Mouse (Mus musculus): ENCODE results near the gene Cntrl.

Gene Cntrl

GRCm38 (mm10) chr2:35124716-35125115 lies 15.4 kb downstream of the Cntrl start:
- peak; percentile 37 for DNase-seq (ENCODE audit: low read depth, low spot score)

GRCm38 (mm10) chr2:35131491-35131890 lies 22.2 kb downstream of the Cntrl start:
- no peak for DNase-seq (ENCODE audit: low read depth, low spot score)

GRCm38 (mm10) chr2:35131991-35132661 lies 22.8 kb downstream of the Cntrl start:
- peak; percentile 96 for DNase-seq (ENCODE audit: low read depth, low spot score)

- DNase-seq (ENCODE audit: low read depth, low spot score), result no peak
Measured at GRCm38 (mm10) chr2:35132662-35133055, 23.4 kb downstream of the Cntrl start.

GRCm38 (mm10) chr2:35133891-35134290 lies 24.6 kb downstream of the Cntrl start:
- no peak for DNase-seq (ENCODE audit: low read depth, low spot score)

GRCm38 (mm10) chr2:35138576-35138975 lies 29.3 kb downstream of the Cntrl start:
- no peak for DNase-seq (ENCODE audit: low read depth, low spot score)

- DNase-seq (ENCODE audit: low read depth, low spot score), result no peak
Measured at GRCm38 (mm10) chr2:35141673-35142072, 32.4 kb downstream of the Cntrl start.

- no peak for DNase-seq (ENCODE audit: low read depth, low spot score)
Measured at GRCm38 (mm10) chr2:35148806-35149205, 39.5 kb downstream of the Cntrl start.

- no peak for DNase-seq (ENCODE audit: low read depth, low spot score)
Measured at GRCm38 (mm10) chr2:35151303-35151882, 42.1 kb downstream of the Cntrl start.

GRCm38 (mm10) chr2:35153179-35153578 lies 43.9 kb downstream of the Cntrl start:
- DNase-seq (ENCODE audit: low read depth, low spot score), result no peak

- DNase-seq (ENCODE audit: low read depth, low spot score), result peak; percentile 14
Measured at GRCm38 (mm10) chr2:35153844-35154554, 44.7 kb downstream of the Cntrl start.

GRCm38 (mm10) chr2:35156985-35157384 lies 47.7 kb downstream of the Cntrl start:
- DNase-seq (ENCODE audit: low read depth, low spot score), result no peak

GRCm38 (mm10) chr2:35157836-35158235 lies 48.5 kb downstream of the Cntrl start:
- DNase-seq (ENCODE audit: low read depth, low spot score), result no peak

- DNase-seq (ENCODE audit: low read depth, low spot score), result no peak
Measured at GRCm38 (mm10) chr2:35158358-35158757, 49.1 kb downstream of the Cntrl start.

GRCm38 (mm10) chr2:35160206-35160605 lies 50.9 kb downstream of the Cntrl start:
- DNase-seq (ENCODE audit: low read depth, low spot score), result peak; percentile 35

- DNase-seq (ENCODE audit: low read depth, low spot score), result no peak
Measured at GRCm38 (mm10) chr2:35161846-35162488, 52.7 kb downstream of the Cntrl start.

GRCm38 (mm10) chr2:35163396-35163795 lies 54.1 kb downstream of the Cntrl start:
- DNase-seq (ENCODE audit: low read depth, low spot score), result no peak

GRCm38 (mm10) chr2:35165416-35165815 lies 56.1 kb downstream of the Cntrl start:
- no peak for DNase-seq (ENCODE audit: low read depth, low spot score)

- no peak for DNase-seq (ENCODE audit: low read depth, low spot score)
Measured at GRCm38 (mm10) chr2:35166816-35167215, 57.5 kb downstream of the Cntrl start.

GRCm38 (mm10) chr2:35169452-35169851 lies 60.2 kb downstream of the Cntrl start:
- DNase-seq (ENCODE audit: low read depth, low spot score), result no peak

- DNase-seq (ENCODE audit: low read depth, low spot score), result no peak
Measured at GRCm38 (mm10) chr2:35171341-35171861, 62.1 kb downstream of the Cntrl start.

- no peak for DNase-seq (ENCODE audit: low read depth, low spot score)
Measured at GRCm38 (mm10) chr2:35172246-35172645, 63.0 kb downstream of the Cntrl start.
